Mouse (Mus musculus) G1E (cell line): ENCODE measurements around the gene Fam69b. TPM values are rescaled to one million over a fixed set of nuclear protein-coding genes. Genes with fewer than 3 reads are reported as not detected.

Experiments used
- ATAC-seq: 2 replicates; pipeline ENCODE4 v1.8.0; 2016; ENCODE audit warnings: mild to moderate bottlenecking; ENCODE audit not compliant: insufficient number of reproducible peaks, poor library complexity, low FRiP score, severe bottlenecking; ENCODE audit errors: extremely low read depth
- DNase-seq: peaks from one replicate; pipeline ENCODE4 v3.0.0; 2012; ENCODE audit warnings: low spot score
- H3K27me3 ChIP-seq: 2 replicates; pipeline ENCODE4 v1.6.1; 2012; ENCODE audit warnings: mild to moderate bottlenecking, low read length, inconsistent platforms; ENCODE audit not compliant: insufficient read depth
- H3K36me3 ChIP-seq: replicated peaks from 2 replicates; pipeline ENCODE3; 2012; ENCODE audit warnings: mild to moderate bottlenecking, inconsistent platforms
- H3K4me1 ChIP-seq: 2 replicates; pipeline ENCODE4 v1.6.1; 2012; ENCODE audit warnings: low read depth, low read length, inconsistent platforms, mixed read lengths; ENCODE audit not compliant: insufficient read depth
- H3K4me3 ChIP-seq: 2 replicates; pipeline ENCODE4 v1.5.1; 2012; ENCODE audit warnings: low read depth, mild to moderate bottlenecking, inconsistent platforms, low read length, moderate library complexity, mixed read lengths
- H3K9me3 ChIP-seq: replicated peaks from 2 replicates; pipeline ENCODE4 v1.6.1; 2012; ENCODE audit warnings: inconsistent platforms
- CTCF ChIP-seq: IDR thresholded peaks from 2 replicates; pipeline ENCODE4 v1.5.1; 2012; ENCODE audit warnings: low read depth, low read length, inconsistent platforms, mixed read lengths
- GATA1 ChIP-seq: IDR thresholded peaks from 2 replicates; pipeline ENCODE4 v1.6.1; 2012; ENCODE audit warnings: borderline replicate concordance, low read length, inconsistent platforms, mixed read lengths
- GATA2 ChIP-seq: IDR thresholded peaks from 2 replicates; pipeline ENCODE4 v1.6.1; 2012; ENCODE audit warnings: low read depth, low read length, inconsistent platforms, borderline replicate concordance
- POLR2AphosphoS5 ChIP-seq: IDR thresholded peaks from 2 replicates; pipeline ENCODE4 v1.6.1; 2012; ENCODE audit warnings: low read depth, low read length, inconsistent platforms; ENCODE audit not compliant: insufficient replicate concordance
- TAL1 ChIP-seq: conservative IDR thresholded peaks from 2 replicates; pipeline ENCODE4 v1.6.1; 2012; ENCODE audit warnings: low read depth, low read length, inconsistent platforms, mixed read lengths
- polyA plus RNA-seq: library from polyadenylated mRNA; stranded (reverse); fragments of >175 nt; gene quantifications from 2 replicates; pipeline ENCODE4 v1.2.3, GENCODE M21; 2012
- total RNA-seq, 2 experiments: library from RNA; stranded (forward) in 1 of 2; stranded (reverse) in 1 of 2; fragments of 200-1000 nt in 1 of 2; fragments of >200 nt in 1 of 2; fragmentation: Nextera tagmentation in 1 of 2; gene quantifications; 2 replicates each; pipeline ENCODE4 v1.2.3; 2014 to 2017

The Fam69b gene
- total and polyA plus RNA-seq, 3 experiments, result 0.22 TPM; not detected in 2

DNA sequence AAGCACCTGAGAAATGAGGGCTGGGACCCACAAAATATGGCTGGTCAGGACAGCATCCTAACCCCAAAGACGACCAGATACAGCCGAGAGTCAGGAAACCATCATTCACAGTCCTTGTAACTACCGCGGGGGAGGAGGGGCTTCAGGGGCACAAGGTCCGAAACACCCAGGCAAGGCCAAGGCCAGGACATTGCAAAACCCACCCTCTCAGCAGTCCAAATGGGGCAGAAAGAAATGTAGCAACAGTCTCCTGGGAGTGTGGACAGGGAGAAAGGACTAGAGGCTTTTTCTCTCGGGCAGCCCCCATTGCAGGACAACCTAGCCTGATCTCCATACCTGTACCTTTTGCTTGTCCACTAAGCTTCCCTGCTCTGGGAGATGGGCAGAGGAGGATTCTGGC, 25.1 kb upstream of the Fam69b start:
- no peak for TF ChIP-seq GATA1
- DNase-seq, result no peak
- Histone ChIP-seq H3K4me3 (peak overlapping the region; percentile 71), H3K9me3 (no peaks in the 10 kb centered on the region), H3K36me3 (no peaks in the 10 kb centered on the region), H3K27me3 (peaks cover 74% of the 10 kb centered on the region), H3K4me1 (peaks cover 14% of the 10 kb centered on the region)
- no peak for ATAC-seq

GRCm38 (mm10) chr2:26603720-26604671, 24.3 kb upstream of the Fam69b start, which contains the start of gene Agpat2:
Gene Agpat2 (minus strand): TSS chr2:26604417.
- Histone ChIP-seq H3K9me3 (no peaks in the 10 kb centered on the region), H3K4me3 (peak within 1 kb of the TSS; percentile 71), H3K36me3 (no peaks in the 10 kb centered on the region), H3K4me1 (peaks cover 14% of the 10 kb centered on the region), H3K27me3 (peaks cover 83% of the 10 kb centered on the region)
- DNase-seq, result peak; percentile 50
- no peak; the same call in none of the 2 replicates for ATAC-seq
- TF ChIP-seq CTCF (no peak), POLR2AphosphoS5 (no peak), GATA1 (no peak)

DNA sequence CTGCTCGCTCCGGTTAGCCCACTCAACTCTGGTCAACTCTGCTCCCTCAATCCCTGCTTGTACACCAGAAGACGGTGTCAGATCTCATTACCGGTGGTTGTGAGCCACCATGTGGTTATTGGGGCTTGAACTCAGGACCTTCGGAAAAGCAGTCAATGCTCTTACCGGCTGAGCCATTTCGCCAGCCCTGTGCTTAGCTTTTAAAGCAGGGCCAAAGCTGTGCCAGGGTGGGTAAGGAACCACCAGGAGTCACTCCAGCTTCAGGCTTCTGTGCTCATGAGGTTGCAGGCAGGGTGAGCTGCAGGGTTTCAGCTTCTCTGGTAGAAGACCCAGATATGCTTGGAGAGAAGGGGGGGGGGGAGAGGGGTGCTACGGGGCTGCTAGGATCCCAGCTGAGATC, 22.9 kb upstream of the Fam69b start:
- Histone ChIP-seq H3K36me3 (no peaks in the 10 kb centered on the region), H3K27me3 (peaks cover 85% of the 10 kb centered on the region), H3K9me3 (no peaks in the 10 kb centered on the region), H3K4me3 (no peak overlapping the region), H3K4me1 (peaks cover 14% of the 10 kb centered on the region)
- TF ChIP-seq CTCF (no peak), GATA1 (no peak), POLR2AphosphoS5 (no peak), GATA2 (no peak)
- DNase-seq (no peak), ATAC-seq (no peak)

GRCm38 (mm10) chr2:26606579-26606978, 21.7 kb upstream of the Fam69b start:
- no peak for TF ChIP-seq POLR2AphosphoS5
- Histone ChIP-seq H3K36me3 (no peaks in the 10 kb centered on the region), H3K27me3 (peaks cover 85% of the 10 kb centered on the region), H3K4me3 (no peak overlapping the region), H3K9me3 (no peaks in the 10 kb centered on the region), H3K4me1 (peaks cover 14% of the 10 kb centered on the region)
- no peak for DNase-seq
- ATAC-seq, result no peak

DNA sequence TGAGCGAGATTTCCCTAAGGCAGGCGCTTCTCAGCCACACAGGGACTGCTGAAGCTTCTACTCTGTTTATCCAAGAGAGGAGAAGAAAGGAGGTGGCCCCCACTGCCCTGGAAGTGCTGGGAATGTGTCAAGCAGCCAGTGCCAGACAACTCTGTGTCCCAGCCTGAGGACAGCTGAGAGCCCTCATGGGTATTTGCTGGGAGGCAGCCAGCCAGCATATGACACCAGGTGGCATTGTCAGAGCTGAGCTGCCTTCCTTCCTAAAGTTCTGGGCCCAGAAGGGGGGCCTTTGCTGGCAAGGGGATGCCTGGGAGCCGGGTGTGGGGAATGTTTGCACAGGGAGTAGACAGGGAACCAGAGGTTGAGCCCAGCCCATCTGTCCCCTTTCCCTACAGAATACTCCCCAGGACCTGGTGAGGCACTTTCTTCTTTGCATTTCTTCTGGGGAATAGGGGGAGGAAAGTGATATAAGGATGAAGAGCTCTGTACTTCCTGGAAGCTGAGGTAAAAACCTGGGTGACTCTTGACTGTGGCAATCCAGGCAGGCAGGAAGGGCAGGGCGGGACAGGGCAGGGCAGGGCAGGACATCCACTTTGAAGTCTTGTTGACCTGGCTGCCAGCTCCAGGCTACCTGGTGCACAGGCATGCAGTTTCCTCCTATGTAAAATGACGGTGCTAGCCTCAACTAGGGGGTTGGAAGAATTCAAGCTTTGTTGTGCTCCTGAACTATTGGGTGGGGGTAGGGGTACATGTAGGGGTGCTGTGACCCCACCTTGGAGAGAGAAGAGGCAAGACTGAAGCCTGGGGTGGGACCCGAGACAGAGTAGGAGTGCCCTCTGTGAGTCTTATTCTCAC, 21.0 kb upstream of the Fam69b start:
- ATAC-seq (no peak), DNase-seq (no peak)
- Histone ChIP-seq H3K4me1 (peaks cover 14% of the 10 kb centered on the region), H3K4me3 (no peak overlapping the region), H3K9me3 (no peaks in the 10 kb centered on the region), H3K36me3 (no peaks in the 10 kb centered on the region), H3K27me3 (peaks cover 91% of the 10 kb centered on the region)
- no peak for TF ChIP-seq GATA1
- TF ChIP-seq POLR2AphosphoS5, result no peak
- TF ChIP-seq CTCF, result no peak
- TF ChIP-seq GATA2, result no peak
- no peak for TF ChIP-seq TAL1

GRCm38 (mm10) chr2:26608781-26609180, 19.5 kb upstream of the Fam69b start:
- Histone ChIP-seq H3K9me3 (no peaks in the 10 kb centered on the region), H3K4me1 (peaks cover 9% of the 10 kb centered on the region; the same call in 1 of the 2 replicates), H3K36me3 (no peaks in the 10 kb centered on the region), H3K4me3 (no peak overlapping the region), H3K27me3 (peaks cover 87% of the 10 kb centered on the region)
- DNase-seq (no peak), ATAC-seq (no peak)
- TF ChIP-seq GATA1, result no peak
- no peak for TF ChIP-seq GATA2
- no peak for TF ChIP-seq POLR2AphosphoS5
- no peak for TF ChIP-seq TAL1
- no peak for TF ChIP-seq CTCF
